Mouse (Mus musculus) limb, embryonic 11.5 days (tissue): ENCODE data around the gene Abcc4. TPM values are rescaled to one million over a fixed set of nuclear protein-coding genes. Genes with fewer than 3 reads are reported as not detected.

Source experiments
- ATAC-seq: fragments of 200-750 bp; cut with Nextera tagmentation; 2 replicates; pipeline ENCODE4 v1.8.0; 2017; ENCODE audit warnings: low read depth; ENCODE audit not compliant: insufficient number of reproducible peaks, low FRiP score, low TSS enrichment
- DNase-seq: peaks from one replicate; pipeline ENCODE4 v3.0.0-alpha.2; 2015; ENCODE audit warnings: low spot score
- H3K27ac ChIP-seq: fragments of 300-500 bp; sonication (generic); replicated peaks from 2 replicates; pipeline ENCODE4 v1.5.1; 2014; ENCODE audit warnings: low read depth, mild to moderate bottlenecking, low read length
- H3K27me3 ChIP-seq: fragments of 300-500 bp; sonication (generic); 2 replicates; pipeline ENCODE4 v1.6.1; 2014; ENCODE audit warnings: mild to moderate bottlenecking, low read length, mixed read lengths; ENCODE audit not compliant: control insufficient read depth, insufficient read depth
- H3K36me3 ChIP-seq: fragments of 300-500 bp; sonication (generic); 2 replicates; pipeline ENCODE4 v1.6.1; 2014; ENCODE audit warnings: mild to moderate bottlenecking, low read length, moderate library complexity, mixed read lengths; ENCODE audit not compliant: control insufficient read depth, insufficient read depth
- H3K4me1 ChIP-seq: fragments of 300-500 bp; sonication (generic); 2 replicates; pipeline ENCODE4 v1.6.1; 2014; ENCODE audit warnings: low read length, mixed read lengths; ENCODE audit not compliant: control insufficient read depth, insufficient read depth
- H3K4me2 ChIP-seq: fragments of 300-500 bp; sonication (generic); 2 replicates; pipeline ENCODE4 v1.6.1; 2014; ENCODE audit warnings: low read depth, mild to moderate bottlenecking, moderate library complexity; ENCODE audit not compliant: severe bottlenecking
- H3K4me3 ChIP-seq: fragments of 300-500 bp; sonication (generic); 2 replicates; pipeline ENCODE4 v1.5.1; 2014; ENCODE audit warnings: low read depth, low read length
- H3K9ac ChIP-seq: fragments of 300-500 bp; sonication (generic); 2 replicates; pipeline ENCODE4 v1.6.1; 2014; ENCODE audit warnings: mild to moderate bottlenecking, low read length
- H3K9me3 ChIP-seq: fragments of 300-500 bp; sonication (generic); 2 replicates; pipeline ENCODE4 v1.6.1; 2016; ENCODE audit warnings: low read length; ENCODE audit not compliant: control insufficient read depth
- WGBS: fragments of 180-500 bp; shearing (Covaris S2); extraction: QIAGEN DNeasy Blood & Tissue Kit; methylation state at CpG from one replicate; pipeline ENCODE4 v1.1.7; 2014; 5-methylcytosine and 5-hydroxymethylcytosine counted together
- polyA plus RNA-seq: library from polyadenylated mRNA; unstranded; fragments of >200 nt; fragmentation: Nextera tagmentation; extraction: Ambion mirVana; gene quantifications from 2 replicates; pipeline ENCODE4 v1.2.1, GENCODE M21; 2014

Gene Abcc4
- polyA plus RNA-seq, 1 experiment from 2014 or later = 2.9 TPM

DNA sequence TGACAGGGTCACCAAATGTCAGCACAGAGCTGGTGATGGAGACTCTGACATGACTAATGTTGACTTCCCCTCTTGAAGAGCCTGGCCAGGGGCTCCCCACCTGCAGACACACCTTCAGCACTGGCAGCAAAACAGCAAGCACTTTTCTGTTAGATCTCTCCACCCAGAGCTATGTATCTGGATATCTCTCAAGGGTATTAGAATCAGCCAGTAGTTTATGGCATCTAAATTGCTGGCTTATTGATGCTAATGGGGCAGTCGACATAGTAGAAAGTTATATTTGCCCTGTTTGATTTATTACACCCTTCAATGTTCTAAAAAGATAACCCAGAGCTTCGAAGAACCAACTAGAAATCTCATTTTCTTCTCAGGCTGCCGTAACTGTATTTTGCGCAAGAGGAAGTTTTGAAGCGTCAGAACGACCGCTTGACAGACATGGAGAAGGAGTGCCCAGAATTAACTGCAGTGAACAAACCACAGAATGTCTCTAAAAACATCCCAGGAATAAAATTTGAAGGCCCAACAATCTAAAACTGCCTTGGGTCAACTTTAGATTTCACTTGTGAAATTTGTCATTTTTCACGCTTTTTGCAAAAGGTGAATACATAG, 123.6 kb downstream of the Abcc4 start:
- no peak overlapping the region for H3K9ac ChIP-seq
- whole genome bisulfite sequencing = 80% methylated on average over 8 of the region's 8 CpGs
- ATAC-seq (no peak), DNase-seq (no peak)
- H3K4me1 ChIP-seq = no peaks in the 10 kb centered on the region
- H3K27me3 ChIP-seq = no peaks in the 10 kb centered on the region
- H3K9me3 ChIP-seq = no peaks in the 10 kb centered on the region
- no peak overlapping the region for H3K4me3 ChIP-seq
- H3K4me2 ChIP-seq = no peak overlapping the region
- H3K36me3 ChIP-seq = no peaks in the 10 kb centered on the region
- H3K27ac ChIP-seq = no peak overlapping the region

DNA sequence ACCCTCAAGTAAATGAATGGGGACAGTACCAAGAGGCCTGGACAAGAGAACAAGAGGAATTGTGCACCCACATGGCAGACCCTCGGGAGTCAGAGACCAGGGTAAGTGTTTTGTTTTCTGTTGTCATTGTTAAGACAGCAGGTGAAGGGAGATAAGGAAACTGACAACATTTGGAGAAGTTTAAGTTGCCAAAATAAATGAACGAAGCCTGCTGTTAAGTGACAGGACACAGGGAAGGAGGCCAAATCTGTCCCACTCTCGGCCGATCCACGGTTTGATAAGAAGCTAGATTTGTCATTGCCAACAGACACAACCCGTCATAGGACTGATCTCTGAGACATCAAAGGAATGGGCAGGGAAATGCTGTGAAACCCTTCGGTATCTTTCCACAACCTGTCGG, 124.3 kb downstream of the Abcc4 start:
- Histone ChIP-seq H3K27me3 (no peaks in the 10 kb centered on the region), H3K4me2 (no peak overlapping the region), H3K9ac (no peak overlapping the region), H3K27ac (no peak overlapping the region), H3K36me3 (no peaks in the 10 kb centered on the region), H3K4me1 (no peaks in the 10 kb centered on the region), H3K9me3 (no peaks in the 10 kb centered on the region), H3K4me3 (no peak overlapping the region)
- DNase-seq (no peak), ATAC-seq (no peak)
- WGBS = 70% methylated on average over 8 of the region's 8 CpGs

DNA sequence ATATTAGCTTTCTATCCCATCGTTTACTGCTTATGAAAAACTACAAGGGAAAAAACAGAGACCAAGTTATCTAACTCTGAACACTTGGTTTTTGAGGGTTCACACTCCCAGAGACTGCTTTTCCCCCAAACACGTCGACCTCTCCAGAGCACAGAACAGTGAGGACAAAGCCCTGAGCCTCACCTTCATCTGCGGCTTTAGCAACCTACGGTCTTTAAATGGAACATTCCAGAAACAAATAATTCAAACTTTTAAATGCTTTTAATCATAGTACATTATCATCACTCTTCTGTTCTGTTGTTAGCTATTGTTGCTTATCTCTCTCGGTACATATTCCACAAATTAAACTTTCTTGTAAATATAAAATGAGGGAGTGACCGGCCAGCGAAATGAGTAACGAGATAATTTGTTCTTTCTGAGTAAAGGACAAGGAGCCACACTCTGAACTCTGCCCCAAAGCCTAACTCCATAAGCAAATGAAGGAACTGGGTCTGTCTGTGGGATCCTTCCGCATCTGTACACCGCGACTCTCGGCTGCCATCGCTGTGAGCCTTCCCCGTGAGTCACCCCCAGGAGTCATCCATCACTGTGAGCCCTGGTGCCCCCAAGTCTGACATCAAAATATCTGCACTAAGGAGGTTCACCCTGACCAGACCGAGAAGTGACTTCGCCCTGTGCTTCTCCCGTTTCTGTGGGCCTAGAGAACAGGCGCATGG, 126.8 kb downstream of the Abcc4 start:
- H3K36me3 ChIP-seq = no peaks in the 10 kb centered on the region
- DNase-seq (no peak), ATAC-seq (no peak)
- H3K4me1 ChIP-seq = no peaks in the 10 kb centered on the region
- no peaks in the 10 kb centered on the region for H3K9me3 ChIP-seq
- H3K9ac ChIP-seq = no peak overlapping the region
- WGBS = 83% methylated on average over 19 of the region's 19 CpGs
- H3K27ac ChIP-seq = no peak overlapping the region
- H3K4me3 ChIP-seq = no peak overlapping the region
- H3K27me3 ChIP-seq = no peaks in the 10 kb centered on the region
- no peak overlapping the region for H3K4me2 ChIP-seq

DNA sequence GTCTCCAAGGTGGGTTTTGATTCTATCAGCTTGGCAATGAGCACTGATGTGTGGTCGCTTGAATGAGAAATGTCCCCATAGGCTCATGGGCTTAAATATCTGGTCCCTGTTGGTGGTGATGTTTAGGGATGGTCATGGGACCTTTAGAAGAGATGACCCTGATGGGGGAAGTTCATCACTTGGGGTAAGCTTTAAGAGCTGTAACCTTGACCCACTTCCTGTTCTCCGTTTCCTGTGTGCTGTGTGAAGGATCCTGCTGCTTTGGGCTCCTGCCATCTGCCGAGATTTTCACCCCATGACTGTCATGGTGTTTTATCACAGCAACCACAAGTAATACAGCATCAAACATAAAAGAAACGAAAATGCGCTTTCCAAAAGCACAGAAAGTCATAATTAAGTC, 128.1 kb downstream of the Abcc4 start:
- ATAC-seq (no peak), DNase-seq (no peak)
- Histone ChIP-seq H3K4me2 (no peak overlapping the region), H3K4me1 (no peaks in the 10 kb centered on the region), H3K4me3 (no peak overlapping the region), H3K27ac (no peak overlapping the region), H3K9me3 (no peaks in the 10 kb centered on the region), H3K9ac (no peak overlapping the region), H3K36me3 (no peaks in the 10 kb centered on the region), H3K27me3 (no peaks in the 10 kb centered on the region)
- 94% methylated on average over 5 of the region's 5 CpGs for WGBS

DNA sequence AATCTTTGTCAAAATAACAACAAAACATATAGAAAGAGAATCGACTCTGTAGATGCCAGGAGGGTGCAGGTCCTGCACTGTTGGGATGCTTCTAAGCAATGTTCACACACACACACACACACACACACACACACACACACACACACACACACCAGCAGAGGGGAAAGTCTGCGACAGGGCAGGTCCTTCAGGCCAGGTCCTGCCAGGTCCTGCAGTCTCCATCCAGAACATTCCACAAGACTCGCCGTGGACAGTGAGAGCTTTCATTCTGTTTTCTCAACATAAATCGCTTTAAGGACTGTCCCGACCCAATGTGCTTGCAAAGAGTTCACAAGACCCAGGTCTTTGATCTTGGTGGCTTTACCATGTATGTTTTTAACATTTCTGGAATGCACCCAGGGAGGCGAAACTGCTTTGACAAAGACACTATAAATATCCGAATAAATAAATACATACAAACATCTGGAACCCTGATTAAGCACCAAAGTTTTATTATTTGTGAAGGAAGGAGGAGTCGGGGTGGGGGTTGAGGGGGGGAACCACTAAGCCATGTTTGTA, 133.3 kb downstream of the Abcc4 start:
- no peak for ATAC-seq
- Histone ChIP-seq H3K4me1 (no peaks in the 10 kb centered on the region), H3K9ac (no peak overlapping the region), H3K27ac (no peak overlapping the region), H3K4me2 (no peak overlapping the region), H3K27me3 (no peaks in the 10 kb centered on the region), H3K9me3 (no peaks in the 10 kb centered on the region), H3K36me3 (no peaks in the 10 kb centered on the region), H3K4me3 (no peak overlapping the region)
- DNase-seq = no peak
- WGBS = 79% methylated on average over 9 of the region's 9 CpGs

DNA sequence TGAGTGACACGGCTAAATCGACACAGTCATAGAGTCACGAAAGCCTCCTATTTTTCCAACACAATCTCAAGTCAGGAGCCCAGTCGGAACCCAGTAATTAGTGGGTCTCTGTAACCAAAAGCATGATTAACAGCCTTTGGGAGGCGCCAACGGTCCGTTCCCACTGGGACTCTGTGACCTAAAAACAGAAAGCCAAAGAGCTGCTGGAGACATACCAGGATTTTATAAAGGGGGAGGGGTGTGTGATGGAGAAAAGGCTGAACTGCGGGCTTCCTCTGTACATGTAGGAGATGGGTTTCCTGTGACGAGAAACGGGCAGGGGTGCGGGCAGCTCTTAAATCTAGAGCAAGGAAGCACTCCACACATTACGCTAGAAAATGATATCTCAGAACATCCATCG, 136.4 kb downstream of the Abcc4 start:
- DNase-seq = no peak
- H3K27me3 ChIP-seq = no peaks in the 10 kb centered on the region
- 84% methylated on average over 13 of the region's 13 CpGs for WGBS
- no peak overlapping the region for H3K4me3 ChIP-seq
- ATAC-seq = no peak
- H3K4me1 ChIP-seq = 0 out of 2 replicates have a peak, but pooled peaks cover 3% of the 10 kb centered on the region
- no peak overlapping the region for H3K4me2 ChIP-seq
- no peak overlapping the region for H3K9ac ChIP-seq
- H3K36me3 ChIP-seq = no peaks in the 10 kb centered on the region
- H3K9me3 ChIP-seq = no peaks in the 10 kb centered on the region
- H3K27ac ChIP-seq = no peak overlapping the region

DNA sequence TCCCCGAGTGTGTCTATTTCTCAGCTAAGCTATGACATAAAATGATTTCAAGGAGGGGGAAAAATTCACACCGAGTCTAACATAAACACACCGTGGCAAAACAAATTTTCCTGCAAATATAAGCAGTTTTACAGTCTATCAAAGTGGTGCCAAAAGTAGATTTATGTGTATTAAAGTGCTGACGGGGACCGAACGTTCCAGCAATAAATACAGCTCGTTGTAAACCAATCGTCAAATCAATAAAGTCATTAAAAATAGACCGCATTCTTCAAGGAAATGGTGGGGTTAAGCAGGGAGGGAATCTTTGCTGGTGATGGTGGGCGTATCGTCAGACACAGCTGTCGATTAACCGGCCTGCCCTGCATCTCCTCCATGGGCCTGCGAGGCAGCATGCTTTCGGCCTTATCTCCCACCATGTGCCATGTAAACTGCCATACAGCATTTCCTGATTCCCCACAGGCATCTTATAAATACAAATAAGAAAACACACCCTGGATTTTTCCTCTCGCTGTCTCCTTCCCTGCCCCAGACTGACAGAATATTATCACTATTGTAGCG, 137.8 kb downstream of the Abcc4 start:
- no peak for ATAC-seq
- Histone ChIP-seq H3K4me1 (0 out of 2 replicates have a peak, but pooled peaks cover 3% of the 10 kb centered on the region), H3K27ac (no peak overlapping the region), H3K4me2 (no peak overlapping the region), H3K27me3 (no peaks in the 10 kb centered on the region), H3K9me3 (no peaks in the 10 kb centered on the region), H3K36me3 (no peaks in the 10 kb centered on the region), H3K9ac (no peak overlapping the region), H3K4me3 (no peak overlapping the region)
- no peak for DNase-seq
- 46% methylated on average over 17 of the region's 17 CpGs for WGBS

DNA sequence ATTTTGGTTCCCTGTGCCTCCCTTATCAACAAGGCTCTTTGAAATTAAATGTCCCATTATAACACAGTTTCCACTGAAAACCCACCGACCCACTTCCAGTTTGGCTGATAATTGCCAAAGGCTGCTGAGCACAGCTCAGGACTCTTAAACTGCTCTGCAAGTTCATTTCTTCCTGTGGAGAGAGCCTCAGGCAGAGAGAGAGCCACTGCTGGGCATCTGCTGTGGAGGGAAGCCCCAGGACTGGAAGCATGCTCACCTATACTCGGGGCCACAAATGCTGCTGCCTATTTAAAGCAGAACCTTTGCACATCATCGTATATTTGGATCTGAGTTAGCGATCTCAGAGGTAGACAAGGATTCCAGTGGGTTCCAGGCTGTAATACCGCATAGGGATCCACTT, 139.2 kb downstream of the Abcc4 start:
- 81% methylated on average over 5 of the region's 5 CpGs for WGBS
- H3K4me3 ChIP-seq = no peak overlapping the region
- H3K36me3 ChIP-seq = no peaks in the 10 kb centered on the region
- no peaks in the 10 kb centered on the region for H3K27me3 ChIP-seq
- H3K9me3 ChIP-seq = no peaks in the 10 kb centered on the region
- no peak overlapping the region for H3K4me2 ChIP-seq
- H3K27ac ChIP-seq = no peak overlapping the region
- no peak for DNase-seq
- H3K4me1 ChIP-seq = 0 out of 2 replicates have a peak, but pooled peaks cover 3% of the 10 kb centered on the region
- no peak overlapping the region for H3K9ac ChIP-seq
- ATAC-seq = no peak
